Mouse (Mus musculus): ENCODE measurements at regions not wholly inside any gene's neighbourhood (a gene's known extent, or its start where the extent isn't known, plus 50 kb on each side); places are given as distances from the start of the nearest gene placed in this dataset.

- Histone ChIP-seq H3K4me3 (ENCODE audit: insufficient read depth in 1 of 2, low read depth in 2 of 2, low read length in 2 of 2) (no peak overlapping the region), H3K4me2 (ENCODE audit: low read depth) (no peak overlapping the region), H3K4me1 (replicated peaks; ENCODE audit: control insufficient read depth in 2 of 2, insufficient read depth in 2 of 2, low read length in 1 of 2) (peaks cover 0 to 26% of the 10 kb centered on the region in 2 experiments; a peak in 3 of 4 replicates), H3K27me3 (ENCODE audit: control insufficient read depth, insufficient read depth, low read length) (no peaks in the 10 kb centered on the region), H3K27ac (no peak overlapping the region), H3K36me3 (replicated peaks; ENCODE audit: control insufficient read depth, insufficient read depth, low read depth) (no peaks in the 10 kb centered on the region), H3K9ac (replicated peaks) (no peak overlapping the region), H3K9me3 (ENCODE audit: control insufficient read depth, low read length) (no peaks in the 10 kb centered on the region)
- DNase-seq (ENCODE audit: low read depth in 3 of 3, low spot score in 3 of 3) (peak in 1 of 3 experiments; percentile 22), ATAC-seq (ENCODE audit: insufficient read depth) (peak; percentile 75)
- TF ChIP-seq CTCF (IDR thresholded peaks at IDR 0.05; ENCODE audit: low read depth): no peak
- 0 out of 2 replicates have a peak, but pooled peaks have one; percentile 8 for TF ChIP-seq EP300 (IDR thresholded peaks at IDR 0.05; ENCODE audit: low read depth)
- 41% methylated on average over 6 of the region's 6 CpGs for WGBS (ENCODE audit: insufficient replicate concordance)
These were observed 239.1 kb upstream of the Ccdc122 start for GRCm38 (mm10) chr14:76797518-76797917.

- Histone ChIP-seq H3K27ac (no peak overlapping the region), H3K36me3 (replicated peaks; ENCODE audit: control insufficient read depth, insufficient read depth, low read depth) (no peaks in the 10 kb centered on the region), H3K4me1 (replicated peaks; ENCODE audit: control insufficient read depth in 2 of 2, insufficient read depth in 2 of 2, low read length in 1 of 2) (peaks cover 0 to 15% of the 10 kb centered on the region in 2 experiments; a peak in 2 of 4 replicates), H3K4me3 (ENCODE audit: insufficient read depth in 1 of 2, low read depth in 2 of 2, low read length in 2 of 2) (no peak overlapping the region), H3K4me2 (ENCODE audit: low read depth) (no peak overlapping the region), H3K9me3 (ENCODE audit: control insufficient read depth, low read length) (no peaks in the 10 kb centered on the region), H3K27me3 (ENCODE audit: control insufficient read depth, insufficient read depth, low read length) (no peaks in the 10 kb centered on the region), H3K9ac (replicated peaks) (no peak overlapping the region)
- DNase-seq (ENCODE audit: low read depth in 3 of 3, low spot score in 3 of 3) (no peak), ATAC-seq (ENCODE audit: insufficient read depth) (no peak)
- TF ChIP-seq EP300 (IDR thresholded peaks at IDR 0.05; ENCODE audit: low read depth) (no peak), CTCF (IDR thresholded peaks at IDR 0.05; ENCODE audit: low read depth) (no peak)
- WGBS (ENCODE audit: insufficient replicate concordance): 40% methylated on average over 6 of the region's 6 CpGs
These were observed 235.3 kb upstream of the Serp2 start for GRCm38 (mm10) chr14:76791811-76792571.

GRCm38 (mm10) chr14:76789376-76789775 lies 232.7 kb upstream of the Serp2 start:
- no peaks in the 10 kb centered on the region for H3K9me3 ChIP-seq (ENCODE audit: control insufficient read depth, low read length)
- DNase-seq (ENCODE audit: low read depth in 3 of 3, low spot score in 3 of 3): no peak
- no peak for ATAC-seq (ENCODE audit: insufficient read depth)
- WGBS (ENCODE audit: insufficient replicate concordance): 59% methylated on average over 7 of the region's 7 CpGs
- 0 out of 4 replicates have a peak, but pooled peaks cover 0 to 2% of the 10 kb centered on the region in 2 experiments for H3K4me1 ChIP-seq (replicated peaks; ENCODE audit: control insufficient read depth in 2 of 2, insufficient read depth in 2 of 2, low read length in 1 of 2)
- H3K27ac ChIP-seq: no peak overlapping the region
- no peaks in the 10 kb centered on the region for H3K36me3 ChIP-seq (replicated peaks; ENCODE audit: control insufficient read depth, insufficient read depth, low read depth)
- H3K4me3 ChIP-seq (ENCODE audit: insufficient read depth in 1 of 2, low read depth in 2 of 2, low read length in 2 of 2): no peak overlapping the region
- no peak overlapping the region for H3K9ac ChIP-seq (replicated peaks)
- H3K27me3 ChIP-seq (ENCODE audit: control insufficient read depth, insufficient read depth, low read length): no peaks in the 10 kb centered on the region
- no peak overlapping the region for H3K4me2 ChIP-seq (ENCODE audit: low read depth)
- TF ChIP-seq CTCF (IDR thresholded peaks at IDR 0.05; ENCODE audit: low read depth): no peak
- TF ChIP-seq EP300 (IDR thresholded peaks at IDR 0.05; ENCODE audit: low read depth): no peak

- 0 out of 4 replicates have a peak, but pooled peaks cover 0 to 2% of the 10 kb centered on the region in 2 experiments for H3K4me1 ChIP-seq (replicated peaks; ENCODE audit: control insufficient read depth in 2 of 2, insufficient read depth in 2 of 2, low read length in 1 of 2)
- ATAC-seq (ENCODE audit: insufficient read depth): no peak
- no peak for DNase-seq (ENCODE audit: low read depth in 3 of 3, low spot score in 3 of 3)
- no peak overlapping the region for H3K4me3 ChIP-seq (ENCODE audit: insufficient read depth in 1 of 2, low read depth in 2 of 2, low read length in 2 of 2)
- H3K9ac ChIP-seq (replicated peaks): no peak overlapping the region
- no peaks in the 10 kb centered on the region for H3K9me3 ChIP-seq (ENCODE audit: control insufficient read depth, low read length)
- no peaks in the 10 kb centered on the region for H3K36me3 ChIP-seq (replicated peaks; ENCODE audit: control insufficient read depth, insufficient read depth, low read depth)
- no peaks in the 10 kb centered on the region for H3K27me3 ChIP-seq (ENCODE audit: control insufficient read depth, insufficient read depth, low read length)
- 24% methylated on average over 6 of the region's 6 CpGs for WGBS (ENCODE audit: insufficient replicate concordance)
- TF ChIP-seq EP300 (IDR thresholded peaks at IDR 0.05; ENCODE audit: low read depth): no peak
- no peak for TF ChIP-seq CTCF (IDR thresholded peaks at IDR 0.05; ENCODE audit: low read depth)
- no peak overlapping the region for H3K27ac ChIP-seq
- no peak overlapping the region for H3K4me2 ChIP-seq (ENCODE audit: low read depth)
These were observed 230.9 kb upstream of the Serp2 start for GRCm38 (mm10) chr14:76787601-76788000.

GRCm38 (mm10) chr14:76786214-76786613 lies 229.5 kb upstream of the Serp2 start:
- no peak for TF ChIP-seq EP300 (IDR thresholded peaks at IDR 0.05; ENCODE audit: low read depth)
- TF ChIP-seq CTCF (IDR thresholded peaks at IDR 0.05; ENCODE audit: low read depth): no peak
- no peak overlapping the region for H3K27ac ChIP-seq
- no peaks in the 10 kb centered on the region for H3K4me1 ChIP-seq (replicated peaks; ENCODE audit: control insufficient read depth in 2 of 2, insufficient read depth in 2 of 2, low read length in 1 of 2)
- H3K9me3 ChIP-seq (ENCODE audit: control insufficient read depth, low read length): no peaks in the 10 kb centered on the region
- no peak overlapping the region for H3K9ac ChIP-seq (replicated peaks)
- WGBS (ENCODE audit: insufficient replicate concordance): 55% methylated on average over 4 of the region's 4 CpGs
- H3K36me3 ChIP-seq (replicated peaks; ENCODE audit: control insufficient read depth, insufficient read depth, low read depth): no peaks in the 10 kb centered on the region
- no peak overlapping the region for H3K4me2 ChIP-seq (ENCODE audit: low read depth)
- ATAC-seq (ENCODE audit: insufficient read depth): no peak
- DNase-seq (ENCODE audit: low read depth in 3 of 3, low spot score in 3 of 3): no peak
- H3K27me3 ChIP-seq (ENCODE audit: control insufficient read depth, insufficient read depth, low read length): no peaks in the 10 kb centered on the region
- no peak overlapping the region for H3K4me3 ChIP-seq (ENCODE audit: insufficient read depth in 1 of 2, low read depth in 2 of 2, low read length in 2 of 2)

Data from liver, embryonic 14.5 days (tissue).